Mouse (Mus musculus) natural killer cell, adult 2 months (primary cell): ENCODE results near the gene Cmtm7.
A peak's percentile ranks its signal among the peaks of the same experiment; 100 is the strongest.

Source experiments
- DNase-seq, 2 experiments: peaks; one replicate each; pipeline ENCODE4 v3.0.0; 2022; ENCODE audit warnings: low spot score in 2 of 2

The Cmtm7 gene

DNA sequence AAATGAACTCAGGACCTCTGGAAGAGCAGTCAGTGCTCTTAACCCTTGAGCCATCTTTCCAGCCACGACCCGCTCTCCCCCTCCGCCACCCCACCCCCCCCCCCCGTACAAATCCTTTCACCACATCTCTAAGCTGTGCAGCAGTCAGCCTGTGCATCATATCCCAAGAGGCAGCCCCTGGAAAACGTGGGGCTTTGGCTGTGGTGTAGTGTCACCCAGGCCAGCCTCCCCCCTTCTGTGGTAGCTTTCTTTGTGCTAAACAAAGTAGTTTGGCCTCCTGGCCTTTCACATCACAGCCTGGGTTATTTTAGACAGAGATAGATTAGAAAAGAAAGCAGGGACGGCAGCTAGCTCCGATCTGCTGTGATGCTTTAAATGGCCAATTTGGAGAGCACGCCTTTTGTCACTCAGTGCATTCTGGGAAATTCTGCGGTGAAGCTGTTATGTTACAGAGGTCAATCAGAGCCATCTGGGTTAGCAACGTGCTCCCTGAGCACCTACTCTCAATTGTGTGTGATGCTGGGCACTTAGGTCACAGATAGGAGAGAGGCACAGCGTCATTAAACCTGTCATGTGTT is 14.9 kb upstream of the Cmtm7 start:
- no peak for DNase-seq

DNA sequence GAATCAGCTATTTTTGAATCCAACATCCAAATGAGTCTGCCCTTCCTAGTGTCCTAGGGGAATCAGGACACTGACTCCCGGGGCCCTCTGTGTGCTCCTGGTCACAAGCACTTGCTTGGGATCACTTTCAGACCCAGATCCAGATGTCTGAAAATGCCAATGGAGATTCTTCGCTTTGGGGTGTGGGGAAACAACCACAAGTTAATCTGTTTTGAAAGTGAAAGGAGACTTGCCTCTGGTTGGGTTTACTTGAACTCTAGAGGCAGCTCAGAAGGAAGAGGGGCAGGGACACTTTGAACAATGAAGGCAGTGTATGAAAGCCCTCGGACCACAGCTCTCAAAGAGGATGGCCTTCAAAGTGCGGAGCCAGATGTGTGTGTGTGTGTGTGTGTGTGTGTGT is 12.8 kb upstream of the Cmtm7 start:
- DNase-seq: no peak

DNA sequence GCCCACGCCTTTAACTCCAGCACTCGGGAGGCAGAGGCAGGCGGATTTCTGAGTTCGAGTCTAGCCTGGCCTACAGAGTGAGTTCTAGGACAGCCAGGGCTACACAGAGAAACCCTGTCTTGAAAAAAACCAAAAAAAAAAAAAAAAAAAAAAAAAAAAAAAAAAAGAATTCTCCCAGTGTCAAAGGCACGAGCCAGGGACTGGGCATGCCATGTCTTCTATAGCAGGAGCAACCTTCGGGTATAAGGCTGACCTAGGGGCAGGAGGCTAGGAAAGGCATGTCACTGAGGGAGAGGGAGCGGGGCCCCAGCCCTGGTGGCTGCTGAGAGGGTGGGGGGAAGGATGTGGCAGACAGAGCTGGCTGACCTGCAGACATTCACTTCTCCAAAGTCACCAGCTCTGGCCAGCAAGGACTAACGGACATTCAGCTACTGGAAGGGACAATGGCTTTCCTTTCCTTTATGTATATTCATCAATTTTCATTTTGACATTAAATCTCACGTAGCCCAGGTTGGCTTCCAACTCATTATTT is 12.2 kb upstream of the Cmtm7 start:
- DNase-seq: no peak

DNA sequence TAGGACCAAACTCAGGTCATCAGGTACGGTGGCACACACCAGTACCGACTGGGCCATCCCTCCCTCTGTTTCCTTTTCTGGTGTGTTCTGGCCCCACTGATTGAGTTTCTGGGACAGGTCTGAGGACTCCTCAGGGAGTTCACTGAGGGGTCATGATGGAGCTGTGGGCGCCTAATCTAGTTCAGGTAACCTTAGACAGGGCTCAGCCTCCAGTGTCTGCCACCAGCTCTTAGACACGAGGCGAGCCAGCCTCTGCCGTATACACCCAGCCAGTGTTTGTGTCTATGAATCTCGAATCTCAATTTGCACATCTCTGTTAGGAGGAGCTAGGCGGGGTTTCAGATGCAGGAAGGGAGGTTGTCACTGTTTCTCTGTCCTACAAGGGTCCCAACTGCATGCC is 8.3 kb upstream of the Cmtm7 start:
- no peak for DNase-seq

DNA sequence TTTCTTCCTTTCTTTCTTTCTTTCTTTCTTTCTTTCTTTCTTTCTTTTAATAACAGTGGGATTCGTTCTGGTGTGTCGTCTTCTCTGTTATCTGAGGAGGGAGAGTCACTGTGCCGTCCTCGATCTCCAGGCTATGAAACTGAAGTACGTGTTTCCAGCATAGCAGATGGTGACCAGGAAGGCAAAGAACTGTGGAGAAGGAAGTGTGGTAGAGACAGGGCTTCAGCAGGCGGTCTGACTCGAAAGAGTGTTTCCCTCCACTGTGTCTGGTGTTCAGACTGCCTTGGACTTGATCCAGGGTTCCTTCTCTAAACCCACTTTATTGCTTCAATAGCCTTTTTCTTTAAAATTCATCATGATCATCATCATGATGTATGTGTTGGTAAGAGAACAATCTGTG is 7.9 kb upstream of the Cmtm7 start:
- no peak for DNase-seq

DNA sequence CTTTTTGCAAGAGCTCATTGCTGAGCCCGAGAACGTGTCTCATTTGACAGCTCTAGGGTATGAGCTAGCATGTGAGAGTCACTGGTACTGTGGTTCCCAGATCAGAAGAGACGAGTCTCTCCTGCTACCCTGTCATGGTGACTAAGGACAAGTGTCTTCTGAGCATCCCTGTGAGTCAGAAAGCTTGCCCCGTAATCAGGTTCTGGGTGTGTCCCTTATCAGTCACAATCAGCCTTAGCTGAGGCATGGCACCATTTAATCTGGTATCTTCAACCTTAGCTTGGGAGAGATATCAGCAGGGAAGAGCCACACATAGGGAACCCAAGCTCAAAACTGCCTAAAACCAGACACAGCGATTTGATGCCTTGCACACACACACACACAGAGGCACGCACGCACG is 7.0 kb upstream of the Cmtm7 start:
- DNase-seq: no peak

DNA sequence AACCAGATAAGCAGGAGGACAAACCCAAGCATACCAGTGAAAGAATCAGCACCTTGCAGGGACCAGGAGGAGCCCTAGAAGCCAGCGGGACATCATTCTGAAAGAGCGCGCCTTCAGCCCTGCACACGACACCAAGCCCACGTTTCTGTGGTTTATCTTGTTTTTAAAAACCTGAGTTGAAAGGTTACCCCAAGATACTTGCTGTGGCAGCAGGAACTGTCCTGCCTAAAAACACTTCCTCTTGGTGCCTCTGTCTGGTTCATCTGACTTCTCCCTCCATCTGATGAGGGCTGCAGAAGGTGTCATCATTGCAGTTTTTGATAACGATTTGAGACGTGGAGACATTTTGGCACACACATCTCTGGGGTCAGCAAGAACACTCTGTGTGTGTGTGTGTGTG is 6.1 kb upstream of the Cmtm7 start:
- DNase-seq: peak in 1 of 2 experiments; percentile 46

DNA sequence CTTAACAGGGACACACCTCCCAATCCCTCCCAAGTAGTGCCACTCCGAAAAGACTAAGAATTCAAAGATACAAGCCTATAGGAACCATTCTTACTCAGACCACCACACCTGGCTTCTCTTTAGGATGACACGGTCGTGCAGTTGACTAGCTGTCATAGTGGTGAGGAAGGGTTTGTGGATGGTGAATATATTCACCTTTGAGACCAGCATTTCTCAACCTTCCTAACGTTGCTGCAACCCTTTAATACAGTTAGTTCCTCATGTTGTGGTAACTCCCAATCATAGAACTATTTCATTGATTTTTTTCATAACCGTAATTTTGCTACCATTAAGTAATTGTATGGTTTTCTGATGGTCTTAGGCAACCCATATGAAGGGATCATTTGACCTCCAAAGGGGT is 5.5 kb upstream of the Cmtm7 start:
- DNase-seq: no peak

DNA sequence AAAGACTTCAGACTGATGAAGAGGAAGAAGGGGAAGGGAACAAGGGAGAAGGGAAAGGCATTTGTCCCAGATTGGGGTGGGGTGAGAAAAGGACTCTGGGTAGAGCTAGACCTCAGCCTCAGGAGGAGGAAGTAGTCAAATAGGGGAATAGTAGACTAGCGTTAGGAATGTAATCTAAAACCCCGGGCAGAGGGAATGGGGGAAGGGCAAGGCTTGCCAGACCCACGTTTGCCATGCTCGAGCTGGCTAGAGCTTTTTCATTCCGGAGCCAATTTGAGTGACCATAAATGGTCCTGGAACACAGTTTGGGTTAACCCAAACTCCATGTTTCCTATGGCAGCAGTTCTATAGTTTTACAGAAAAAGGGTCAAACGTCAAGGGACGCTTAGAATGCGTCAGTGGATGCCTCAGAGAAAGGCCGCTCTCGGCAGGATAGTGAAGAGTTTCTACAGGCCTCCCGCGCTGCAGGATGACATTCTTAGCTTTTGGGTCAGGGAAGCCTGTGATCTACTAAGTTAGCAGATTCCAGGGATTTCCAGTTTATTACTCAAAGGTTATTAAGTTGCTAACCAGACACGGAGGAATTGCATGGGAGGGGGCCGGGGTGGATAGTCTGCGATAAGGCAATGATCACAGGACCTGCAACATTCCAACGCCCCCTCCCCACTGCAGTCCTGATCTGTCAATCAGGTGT is 3.9 kb upstream of the Cmtm7 start:
- no peak for DNase-seq

DNA sequence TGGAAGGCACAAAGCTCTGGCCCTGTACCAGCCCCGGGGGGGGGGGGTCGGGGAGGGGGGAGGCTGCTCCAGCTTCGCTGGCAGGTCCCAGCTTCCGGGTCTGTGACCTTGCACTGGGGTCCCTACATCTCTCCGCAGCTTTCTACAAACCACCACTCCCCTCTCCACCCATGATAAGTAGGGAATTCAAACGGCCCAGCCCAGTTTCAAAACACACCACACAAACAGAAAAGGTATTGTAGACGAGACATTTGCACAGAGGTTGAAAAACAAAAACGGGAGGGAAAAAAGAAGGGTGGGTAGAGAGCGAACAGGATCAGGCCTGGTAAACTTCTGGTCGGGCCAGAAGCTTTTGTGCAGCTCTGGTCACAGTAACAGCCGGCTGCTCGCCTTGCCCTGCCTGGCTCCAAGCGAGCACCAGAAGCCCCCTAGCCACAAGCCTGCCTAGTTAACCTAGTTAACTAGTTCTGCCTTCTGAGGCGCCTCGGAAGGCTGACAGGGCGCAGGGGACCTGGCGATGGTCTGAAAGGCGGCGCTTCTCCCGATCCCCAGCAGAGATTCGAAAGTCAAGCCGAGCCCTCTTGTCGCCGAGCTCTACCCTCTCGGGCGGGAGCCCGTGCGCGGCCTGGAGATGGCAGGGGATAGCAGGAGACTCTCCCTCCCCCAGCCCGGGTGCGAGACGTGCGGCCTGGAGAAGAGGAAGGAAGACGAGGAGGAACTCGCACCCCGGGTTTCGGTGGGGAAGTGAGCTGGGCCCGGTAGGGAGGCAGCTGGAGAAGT is 720 bp downstream of the Cmtm7 start:
- DNase-seq: peak in 1 of 2 experiments; percentile 44

DNA sequence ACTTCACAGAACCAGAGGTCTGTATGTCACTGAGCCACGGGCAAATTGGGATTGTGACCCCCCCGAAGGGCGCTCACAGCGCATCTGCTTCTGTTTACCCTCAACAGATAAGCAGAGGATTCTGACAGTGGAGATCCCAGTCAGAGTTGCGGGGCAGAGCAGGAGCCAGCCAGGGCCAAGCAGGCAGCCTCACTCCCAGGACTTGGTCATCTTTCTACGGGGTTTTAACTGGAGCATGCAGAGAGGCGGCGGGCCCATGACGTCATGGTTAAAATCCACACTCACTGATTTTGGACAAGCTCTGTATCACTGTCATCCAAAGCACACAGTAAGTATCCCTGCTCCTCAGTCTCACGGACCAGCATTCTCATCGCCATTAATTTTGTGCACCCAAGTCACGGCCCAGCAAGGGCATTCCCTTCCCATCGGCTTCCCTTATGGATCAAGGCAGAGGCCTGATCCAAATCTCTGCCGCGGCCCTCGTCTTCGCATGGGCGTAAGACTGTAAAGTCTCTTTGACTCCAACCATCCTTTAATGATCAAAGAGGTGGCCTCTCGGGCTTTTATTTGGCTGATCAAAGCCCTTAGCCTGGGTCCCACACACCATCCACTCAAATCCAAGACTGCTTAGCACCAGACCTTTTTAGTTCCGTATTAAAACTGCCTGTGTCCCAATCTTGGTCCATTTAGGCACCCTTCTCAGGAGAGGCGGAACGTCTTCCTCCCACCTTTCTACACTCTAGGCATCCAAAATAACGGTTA is 1.5 kb downstream of the Cmtm7 start:
- DNase-seq: no peak

DNA sequence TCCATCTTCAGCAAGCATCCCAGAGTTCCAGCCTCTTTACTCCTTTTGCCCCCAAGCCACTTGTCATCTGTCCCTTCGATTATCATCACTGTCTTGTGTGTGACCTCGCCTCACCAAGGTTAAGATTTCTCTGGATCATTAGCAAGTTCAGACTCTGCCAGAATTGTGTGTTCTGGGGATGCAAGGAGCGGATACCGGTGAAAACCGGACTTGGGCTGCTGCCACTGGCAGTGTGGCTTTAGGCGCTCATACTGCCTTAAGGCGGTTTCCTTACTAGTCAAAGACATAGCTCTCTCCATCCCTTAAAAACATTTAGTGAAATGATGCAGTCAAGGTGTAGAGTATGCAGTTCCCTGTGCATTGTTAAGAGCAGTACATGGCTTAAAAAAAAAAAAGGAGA is 2.8 kb downstream of the Cmtm7 start:
- no peak for DNase-seq

DNA sequence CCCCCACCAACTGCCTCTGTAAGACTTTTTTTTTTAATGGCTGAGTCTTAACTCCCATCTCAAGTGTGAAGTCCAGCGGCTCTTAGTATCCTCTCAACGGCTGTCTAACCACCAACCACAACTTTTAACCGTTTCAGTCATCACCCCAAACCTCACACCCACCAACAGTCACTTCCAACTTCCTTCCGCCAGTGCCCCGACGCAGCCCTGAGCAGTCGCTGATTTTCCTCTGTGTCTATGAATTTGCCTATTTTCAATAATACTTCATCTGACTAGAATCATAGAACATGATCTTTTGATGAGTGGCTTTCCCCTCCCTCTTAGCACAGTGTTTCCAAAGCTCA is 3.6 kb downstream of the Cmtm7 start:
- peak; percentile 68 to 82 for DNase-seq

DNA sequence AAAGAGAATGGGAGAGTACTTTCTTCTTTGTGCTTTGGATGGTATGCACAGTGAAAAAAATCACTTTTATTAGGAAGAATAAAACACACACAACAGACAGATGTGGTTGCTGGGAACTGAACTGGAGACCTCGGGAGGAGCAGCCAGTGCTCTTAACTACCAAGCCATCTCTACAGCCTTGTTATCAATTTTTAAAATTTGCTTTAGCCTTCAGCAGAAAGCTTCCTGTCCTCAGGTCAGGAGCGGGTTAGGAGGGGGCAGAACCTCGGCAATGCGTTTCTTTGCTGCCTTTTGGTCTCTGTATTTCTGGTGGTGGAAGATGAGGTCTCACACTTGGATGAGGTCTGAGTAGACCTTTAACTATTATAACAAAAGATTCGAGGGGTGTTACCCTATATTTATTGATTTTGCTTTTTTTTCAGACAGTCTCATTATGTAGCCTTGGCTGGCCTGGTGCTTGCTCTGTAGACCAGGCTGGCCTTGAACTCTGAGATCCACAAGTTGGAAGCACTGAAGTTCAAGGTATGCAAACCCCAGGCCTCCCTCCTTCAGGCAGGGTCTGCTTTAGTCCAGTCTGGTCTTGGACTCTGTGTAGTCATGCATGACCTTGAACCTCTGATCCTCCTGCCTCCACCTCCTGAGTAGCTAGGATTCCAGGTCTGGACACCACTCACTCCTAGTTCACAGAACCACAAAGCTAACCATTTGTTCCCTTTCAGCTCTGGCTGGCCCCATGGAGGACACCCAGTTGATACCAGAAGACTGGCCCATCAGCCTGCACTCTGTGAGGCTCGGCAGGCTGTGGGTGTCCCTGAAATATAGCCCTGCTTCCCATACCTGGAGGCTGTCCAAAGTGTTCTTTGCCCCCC is 4.2 kb downstream of the Cmtm7 start:
- no peak for DNase-seq

DNA sequence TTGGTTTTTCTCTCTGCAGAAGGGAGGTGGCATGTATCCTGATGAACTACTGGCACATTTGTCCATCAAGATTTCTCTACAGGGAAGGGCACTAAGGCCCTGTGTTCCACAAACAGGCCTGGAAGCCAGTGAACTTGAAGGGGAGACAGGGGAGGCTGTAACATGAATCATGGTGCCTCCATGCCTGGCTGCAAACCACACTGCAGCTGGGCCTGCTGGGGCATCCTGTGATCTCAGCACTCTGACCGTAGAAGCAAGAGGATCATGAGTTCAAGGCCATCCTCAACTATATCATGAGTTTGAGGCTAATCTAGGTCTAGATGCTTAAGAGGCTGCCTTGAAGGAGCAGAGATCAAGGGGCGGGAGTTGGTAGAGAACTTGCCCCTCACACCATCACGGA is 5.3 kb downstream of the Cmtm7 start:
- DNase-seq: no peak

DNA sequence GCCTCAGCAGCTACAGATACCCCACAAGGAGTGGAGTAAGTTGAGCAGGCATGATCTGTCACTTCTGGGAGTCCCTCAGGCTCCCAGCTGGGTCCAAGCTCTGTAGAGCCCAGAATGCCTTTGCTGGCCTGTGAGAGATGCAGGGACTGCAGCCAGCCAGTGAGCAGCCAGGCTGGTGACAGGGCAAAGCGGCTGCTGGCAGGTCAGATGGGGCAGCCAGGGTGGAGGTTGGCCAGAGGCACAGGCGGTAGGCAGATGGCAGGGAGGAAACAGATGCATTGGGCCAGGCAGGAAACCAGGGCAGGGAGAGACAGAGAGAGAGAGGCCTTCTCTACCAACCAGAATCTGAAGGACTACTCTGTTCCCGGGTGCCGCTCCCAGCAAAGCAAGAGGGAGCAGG is 6.4 kb downstream of the Cmtm7 start:
- no peak for DNase-seq

DNA sequence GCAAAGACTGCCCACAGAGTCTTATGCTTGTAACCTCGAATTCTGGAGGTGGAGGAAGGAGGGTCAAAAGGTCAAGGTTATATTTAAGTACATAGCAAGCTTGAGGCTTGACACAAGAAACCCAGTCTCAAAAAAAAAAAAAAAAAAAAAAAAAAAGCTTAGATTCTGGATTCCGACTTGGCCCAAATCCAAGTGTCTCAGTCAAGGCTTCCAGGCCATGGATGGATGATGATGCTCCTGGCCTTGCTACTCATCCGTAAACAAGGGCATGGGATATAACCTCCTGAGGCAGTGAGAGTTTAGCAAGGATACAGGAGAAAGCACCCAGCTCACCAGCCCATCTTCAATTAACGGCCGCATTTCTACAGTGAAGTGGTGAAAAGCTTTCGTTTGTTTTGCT is 7.0 kb downstream of the Cmtm7 start:
- DNase-seq: no peak

DNA sequence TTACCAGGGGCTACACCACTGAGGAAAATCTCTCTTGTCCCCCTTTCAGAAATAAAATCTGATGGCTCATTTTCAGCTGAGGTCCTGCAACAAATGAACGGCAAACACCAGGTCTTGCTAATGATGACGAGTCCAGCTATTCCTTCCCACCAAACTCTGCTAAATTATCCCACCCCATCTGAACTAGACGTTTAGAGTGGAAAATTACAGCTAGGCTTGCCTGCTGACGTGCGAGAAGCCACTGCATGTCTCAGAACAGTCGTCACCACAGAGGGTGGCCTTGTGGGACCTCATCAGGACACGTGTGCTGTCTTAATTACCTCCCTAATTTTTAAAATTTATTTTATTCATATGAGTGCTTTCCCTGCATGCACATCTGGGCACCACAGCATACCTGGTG is 10.1 kb downstream of the Cmtm7 start:
- DNase-seq: no peak

DNA sequence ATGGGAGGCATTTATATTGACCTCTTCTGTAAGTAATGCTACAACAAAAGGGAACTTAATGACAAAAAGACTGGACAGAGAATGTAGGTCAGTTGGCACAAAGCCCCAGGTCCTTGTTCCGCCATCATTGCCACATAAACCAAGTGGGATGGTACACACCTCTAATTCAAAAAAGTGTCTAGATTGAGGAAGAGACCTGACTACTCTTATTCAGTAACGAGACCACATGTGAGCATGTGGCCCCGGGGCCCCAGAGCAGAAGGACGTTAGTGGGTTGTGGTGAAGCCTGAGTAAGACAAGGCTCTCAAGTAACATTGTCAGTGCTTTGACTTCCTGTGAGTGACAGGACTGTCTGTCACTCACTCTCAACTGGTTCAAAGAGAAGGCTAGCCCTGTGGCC is 11.4 kb downstream of the Cmtm7 start:
- DNase-seq: peak; percentile 72 to 77

DNA sequence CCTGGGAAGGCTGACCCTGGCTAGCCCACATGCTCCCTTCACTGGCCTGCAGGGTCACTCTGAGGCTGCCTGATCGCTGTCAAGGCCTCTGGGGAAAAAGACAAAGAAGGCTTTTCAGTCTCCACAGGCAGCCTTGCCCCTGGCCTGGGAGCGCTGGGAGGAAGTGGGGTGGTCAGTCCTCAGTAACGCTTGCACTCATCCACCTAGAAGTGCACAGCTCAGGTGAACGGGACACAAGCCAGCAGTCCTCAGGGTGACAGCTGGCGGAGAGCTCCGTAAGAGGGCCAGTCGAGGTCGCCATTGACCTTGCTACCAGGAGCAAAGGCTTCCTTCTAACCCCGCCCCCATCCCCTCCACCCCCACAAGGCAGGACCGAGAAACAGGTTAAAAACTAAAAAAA is 13.6 kb downstream of the Cmtm7 start:
- DNase-seq: no peak

DNA sequence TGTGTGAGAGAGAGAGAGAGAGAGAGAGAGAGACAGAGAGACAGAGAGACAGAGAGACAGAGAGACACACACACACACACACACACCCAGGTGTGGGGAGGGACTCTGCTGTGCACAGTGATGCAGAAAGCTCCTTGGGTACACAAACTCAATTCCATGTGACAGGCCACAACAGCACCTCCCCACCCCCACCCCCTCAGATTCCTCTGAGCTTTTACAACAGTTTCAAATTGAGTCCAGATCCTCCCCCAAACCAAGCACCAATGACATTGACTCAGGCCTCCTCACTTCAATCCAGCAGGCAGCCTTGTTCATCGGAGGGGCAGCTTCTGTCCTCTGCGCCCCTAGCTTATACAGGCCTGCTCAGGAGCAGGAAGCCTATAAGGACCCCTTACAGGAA is 14.1 kb downstream of the Cmtm7 start:
- no peak for DNase-seq
